Mouse (Mus musculus): ENCODE measurements at regions not wholly inside any gene's neighbourhood (a gene's known extent, or its start where the extent isn't known, plus 50 kb on each side); places are given as distances from the start of the nearest gene placed in this dataset.

DNA sequence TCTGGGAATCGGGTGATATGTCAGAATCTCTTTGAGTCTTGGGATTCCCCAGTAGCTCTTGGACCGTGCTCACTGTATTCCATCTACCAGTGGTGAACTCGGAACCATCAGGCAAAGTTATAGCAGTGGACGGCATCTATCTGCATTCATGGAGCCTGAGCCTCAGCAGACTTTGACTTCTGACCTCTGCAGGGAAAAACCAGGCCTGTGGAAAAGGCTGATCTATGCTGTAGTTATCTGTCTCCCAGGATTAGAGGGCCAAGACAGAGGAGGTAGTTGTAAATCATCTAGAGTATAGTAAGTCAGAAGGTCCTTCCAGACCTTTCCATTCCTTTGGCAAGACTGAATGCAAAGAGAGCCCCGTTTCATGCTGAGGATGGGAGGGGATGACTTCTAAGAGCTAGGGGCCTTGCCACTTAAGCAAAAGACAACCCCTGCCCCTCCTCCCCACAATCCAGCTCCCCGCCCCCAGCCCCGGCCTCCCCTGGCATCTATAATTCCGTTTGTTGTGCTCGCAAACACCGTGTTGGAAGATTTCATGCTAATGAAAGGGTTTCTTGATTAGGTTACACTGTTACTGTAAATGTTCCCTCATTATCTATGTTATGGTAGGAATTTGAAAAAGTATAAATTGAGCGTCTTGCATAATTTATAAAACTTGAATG lies 338.9 kb downstream of the Rps24 start:
- TF ChIP-seq CTCF (conservative IDR thresholded peaks at IDR 0.05; ENCODE audit: low read length) (no peak), POU5F1 (IDR thresholded peaks at IDR 0.05; ENCODE audit: borderline replicate concordance, low read length) (no peak), NANOG (IDR thresholded peaks at IDR 0.05; ENCODE audit: borderline replicate concordance, low read length) (no peak)
